Mouse (Mus musculus) spleen, embryonic (tissue): ENCODE results near the gene Apba2.

Source experiments
- CTCF ChIA-PET: fragments of 350-600 bp; sonication (Branson Sonifier 250); formaldehyde crosslinking; loops from one replicate; lab custom pipeline; 2022; lab: Charles Lee

Gene Apba2

GRCm38 (mm10) chr7:64725967-64726695 lies 224.6 kb downstream of the Apba2 start:
- CTCF ChIA-PET: no interaction called here

GRCm38 (mm10) chr7:64728181-64728591 lies 226.7 kb downstream of the Apba2 start:
- CTCF ChIA-PET: no interaction called here

- CTCF ChIA-PET: no interaction called here
These were observed 227.3 kb downstream of the Apba2 start for GRCm38 (mm10) chr7:64728816-64729215.

GRCm38 (mm10) chr7:64729785-64730184 lies 228.3 kb downstream of the Apba2 start:
- CTCF ChIA-PET: no interaction called here

DNA sequence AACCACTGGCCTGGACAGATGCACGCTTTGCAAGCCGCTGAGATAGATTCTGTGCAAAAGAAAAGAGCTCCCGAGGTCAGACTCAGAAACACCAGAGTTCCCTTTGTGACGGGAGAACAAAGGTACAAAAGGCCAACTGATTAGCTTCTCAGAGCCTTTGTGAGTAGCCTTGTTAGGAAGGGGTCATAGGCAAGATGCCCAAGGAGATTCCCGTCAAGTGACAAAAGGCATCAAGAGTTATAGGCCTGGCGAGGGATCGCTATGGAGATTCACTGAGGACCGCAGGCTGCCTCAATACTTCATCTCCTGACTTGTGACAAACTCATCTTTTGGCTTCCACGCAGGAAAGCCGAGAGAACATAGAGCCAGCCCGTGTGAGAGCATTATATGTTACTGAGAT lies 237.6 kb downstream of the Apba2 start:
- CTCF ChIA-PET: interaction anchor here (0.5 kb wide), 1 partner anchor 415 kb away, joined by 6 read pairs; no protein-coding TSS in a partner anchor

- CTCF ChIA-PET: interaction anchor here (0.6 kb wide), 1 partner anchor 30 kb away, joined by 3 read pairs; no protein-coding TSS in a partner anchor
These were observed 240.1 kb downstream of the Apba2 start for GRCm38 (mm10) chr7:64741333-64742307.

GRCm38 (mm10) chr7:64743610-64744009 lies 242.1 kb downstream of the Apba2 start:
- CTCF ChIA-PET: no interaction called here

DNA sequence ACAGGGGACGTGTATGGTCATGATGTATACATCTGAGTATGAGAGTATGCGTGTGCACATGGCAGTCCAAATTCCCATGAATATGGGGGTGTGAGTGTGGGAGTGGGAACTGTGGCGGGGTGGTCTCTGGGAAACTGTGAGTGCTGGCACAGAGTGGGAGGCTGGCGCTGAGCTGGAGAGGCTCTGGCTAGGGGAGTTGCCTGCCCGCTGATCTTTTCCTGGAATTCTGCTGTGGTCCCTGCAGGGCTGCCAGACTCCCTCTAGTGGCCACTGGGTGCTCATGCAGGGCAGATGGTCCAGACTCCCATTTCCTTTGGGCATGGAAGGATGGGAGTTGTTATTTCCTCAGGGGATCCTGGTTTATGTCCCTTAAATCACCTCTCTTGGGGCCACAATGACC lies 250.0 kb downstream of the Apba2 start:
- CTCF ChIA-PET: no interaction called here

GRCm38 (mm10) chr7:64752133-64752532 lies 250.6 kb downstream of the Apba2 start:
- CTCF ChIA-PET: no interaction called here

DNA sequence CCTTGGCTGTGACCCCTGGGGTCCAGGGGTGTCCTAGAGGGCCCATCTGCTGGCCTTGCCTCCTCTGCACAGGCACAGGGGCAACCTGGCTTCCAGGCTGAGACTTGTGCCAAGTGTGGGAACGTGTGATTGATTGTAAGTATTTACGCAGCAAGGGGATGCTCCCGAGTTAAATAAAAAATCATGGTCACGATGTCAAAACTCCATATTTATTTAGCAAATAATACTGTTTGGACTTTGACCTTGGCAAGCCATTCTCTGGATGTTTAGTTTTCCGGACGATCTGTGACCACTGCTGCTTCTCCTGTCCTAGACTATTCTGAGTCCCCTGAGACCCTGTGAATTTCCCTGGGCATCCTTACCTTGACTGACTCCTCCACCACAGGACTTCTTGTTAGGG lies 252.2 kb downstream of the Apba2 start:
- CTCF ChIA-PET: no interaction called here

DNA sequence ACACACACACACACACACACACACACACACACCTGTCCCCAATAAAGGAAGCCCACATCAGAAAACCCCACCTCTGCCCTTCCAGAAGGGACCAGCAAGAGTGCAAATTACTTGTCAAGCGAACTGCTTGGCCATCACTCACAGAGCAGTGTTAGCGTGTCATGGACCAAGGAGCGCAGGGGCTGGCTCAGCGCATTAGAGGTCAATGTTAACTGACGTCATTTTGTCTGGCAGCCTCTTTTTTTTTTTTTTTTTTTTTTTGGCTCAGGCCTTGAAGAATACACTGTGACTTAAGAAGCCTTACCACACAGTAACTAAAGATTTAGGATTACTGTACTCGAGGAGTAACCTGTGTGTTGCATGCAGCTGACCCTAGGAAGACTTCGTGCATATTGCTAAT lies 252.7 kb downstream of the Apba2 start:
- CTCF ChIA-PET: no interaction called here

GRCm38 (mm10) chr7:64755141-64755540 lies 253.6 kb downstream of the Apba2 start:
- CTCF ChIA-PET: no interaction called here

GRCm38 (mm10) chr7:64765595-64765994 lies 264.1 kb downstream of the Apba2 start:
- CTCF ChIA-PET: no interaction called here

DNA sequence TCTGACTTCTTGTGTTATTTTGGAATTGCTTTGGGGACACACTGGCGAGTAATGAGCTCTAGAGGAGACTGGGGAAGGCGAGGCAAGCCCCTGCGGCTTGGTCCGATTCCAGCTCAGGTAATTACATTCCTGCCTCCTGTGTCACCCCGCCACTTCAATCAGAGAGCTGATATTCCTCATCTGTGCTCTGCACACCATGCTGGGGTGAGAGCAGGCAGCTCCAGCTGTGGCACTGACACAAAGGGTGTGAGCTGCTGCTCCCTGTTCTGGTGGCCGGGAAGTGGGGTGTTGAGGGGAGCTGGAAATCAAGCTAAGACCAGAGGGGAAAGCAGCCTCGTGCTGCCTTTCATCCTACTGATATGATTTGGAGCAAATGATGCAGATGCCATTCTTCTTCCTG lies 268.3 kb downstream of the Apba2 start:
- CTCF ChIA-PET: no interaction called here

DNA sequence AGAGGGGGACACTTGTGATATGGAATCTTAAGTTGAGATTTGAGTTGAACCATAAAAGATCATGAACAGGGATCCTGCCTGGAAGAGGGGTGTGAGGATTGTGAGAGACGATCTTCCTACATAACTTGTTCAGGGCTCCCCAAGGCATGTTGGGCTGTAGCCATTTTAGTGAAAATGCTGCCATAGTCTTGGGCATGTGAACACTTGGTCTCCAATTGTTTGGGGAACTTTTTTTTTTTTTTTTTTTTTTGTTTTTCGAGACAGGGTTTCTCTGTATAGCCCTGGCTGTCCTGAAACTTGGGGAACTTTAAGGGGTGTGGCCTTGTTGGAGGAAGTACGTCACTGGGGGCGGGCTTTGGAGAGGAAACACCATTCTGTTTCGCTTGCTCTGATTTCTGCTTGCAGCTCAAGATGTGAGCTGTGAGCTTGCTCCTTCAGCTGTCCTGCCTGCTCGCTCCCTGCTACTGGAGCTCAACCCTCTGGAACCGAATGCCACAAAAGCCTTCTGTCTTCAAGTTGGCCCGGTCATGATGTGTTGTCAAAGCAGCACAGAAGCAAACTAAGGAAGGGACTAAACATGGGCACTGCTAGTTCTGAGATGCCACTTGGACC lies 269.4 kb downstream of the Apba2 start:
- CTCF ChIA-PET: no interaction called here

DNA sequence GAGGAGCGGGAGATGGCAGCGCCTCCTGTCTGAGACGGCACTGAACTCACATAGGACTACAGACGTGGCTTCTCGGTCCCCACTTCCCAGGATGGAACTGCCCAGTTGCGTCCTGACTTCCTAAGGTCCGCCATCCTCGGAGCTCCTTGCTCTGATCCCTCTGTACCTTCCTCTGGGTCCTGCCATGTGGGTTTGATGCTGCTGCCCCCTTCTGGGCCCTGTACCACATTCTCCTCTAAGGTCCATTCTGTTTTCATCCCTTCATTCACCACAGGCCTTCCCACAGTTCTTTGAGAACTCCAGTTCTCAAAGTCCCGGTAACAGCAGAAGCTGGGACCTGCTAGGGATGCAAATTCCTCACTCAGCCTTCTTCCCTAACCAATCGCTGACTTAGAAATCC lies 272.0 kb downstream of the Apba2 start:
- CTCF ChIA-PET: no interaction called here

GRCm38 (mm10) chr7:64776708-64777489 lies 275.4 kb downstream of the Apba2 start:
- CTCF ChIA-PET: no interaction called here

DNA sequence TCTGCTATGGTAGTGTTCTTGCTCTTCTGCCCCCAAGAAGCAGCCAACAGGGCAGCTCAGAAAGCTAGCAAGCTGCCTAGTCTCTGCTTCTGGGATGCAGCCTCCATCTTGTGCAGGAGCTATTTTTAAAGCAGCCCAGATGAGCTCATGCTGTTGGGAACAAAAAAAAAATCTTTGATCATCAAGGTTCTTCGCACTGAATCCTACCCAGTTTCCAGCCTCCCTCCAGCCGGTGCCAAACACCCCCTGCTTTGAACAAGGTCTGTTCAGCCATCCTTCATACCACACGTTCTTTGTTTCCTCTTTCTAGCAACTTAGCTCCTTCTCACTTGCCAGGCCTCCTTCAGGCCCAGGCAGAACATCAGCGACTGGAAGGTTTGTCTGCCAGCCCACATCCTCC lies 278.0 kb downstream of the Apba2 start:
- CTCF ChIA-PET: no interaction called here

DNA sequence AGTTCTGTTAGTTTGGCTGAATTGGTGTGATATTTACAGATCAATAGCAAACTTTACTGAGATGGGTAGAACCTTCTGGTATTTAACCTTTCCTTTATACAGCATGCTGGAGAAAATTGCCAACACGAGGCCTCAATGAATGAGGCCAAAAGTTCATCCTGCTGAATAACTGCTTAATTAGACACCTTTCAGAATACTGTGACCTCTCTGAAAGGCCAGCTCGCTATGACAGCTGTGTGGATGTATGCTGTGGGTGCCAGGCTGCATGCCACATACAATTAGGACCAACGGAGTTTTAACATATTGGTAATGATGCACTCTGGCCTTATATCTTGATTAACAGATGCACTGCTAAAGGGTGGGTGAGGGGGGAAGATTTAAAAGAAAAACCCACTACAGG lies 283.5 kb downstream of the Apba2 start:
- CTCF ChIA-PET: no interaction called here

DNA sequence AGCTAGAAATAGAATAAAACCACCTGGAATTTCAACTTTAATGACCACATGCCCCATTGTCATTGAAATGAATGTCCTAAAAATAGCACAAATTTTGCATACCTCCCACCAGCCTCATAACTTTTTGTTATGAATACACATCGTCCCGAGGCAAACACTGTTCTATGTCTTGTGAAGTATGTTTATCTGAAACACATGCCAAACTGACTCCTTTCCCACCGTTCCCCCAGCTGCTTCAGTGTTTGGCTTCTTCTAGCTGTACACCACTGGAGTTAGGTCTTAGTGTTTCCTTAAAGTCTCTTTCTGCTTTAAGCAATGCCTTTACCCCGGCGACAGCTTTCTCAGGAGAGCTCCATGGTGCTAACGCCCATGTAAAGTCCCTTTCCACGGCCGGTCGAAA lies 289.6 kb downstream of the Apba2 start:
- CTCF ChIA-PET: no interaction called here

DNA sequence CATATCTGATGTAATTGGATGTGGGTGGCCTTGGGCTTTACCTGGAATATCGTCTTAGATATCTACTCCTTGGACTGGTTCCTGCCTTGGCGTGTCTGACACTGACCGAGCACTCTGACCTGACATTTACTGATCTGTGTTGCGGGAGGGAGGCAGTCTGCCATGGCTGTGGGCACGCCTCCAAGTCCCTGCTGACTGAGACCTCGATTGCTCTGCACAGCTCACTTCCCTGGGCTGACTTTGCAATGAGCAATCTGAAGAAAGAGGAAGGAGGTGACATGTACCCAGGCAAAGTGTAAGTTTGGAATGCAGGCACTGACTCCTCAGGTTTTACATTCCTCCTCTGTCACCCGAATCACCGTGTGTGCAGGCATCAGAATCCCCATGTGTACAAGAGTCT lies 290.5 kb downstream of the Apba2 start:
- CTCF ChIA-PET: no interaction called here
